Comparison of ENCODE assay signal across 8 mouse cellular contexts in the genomic region with DNA sequence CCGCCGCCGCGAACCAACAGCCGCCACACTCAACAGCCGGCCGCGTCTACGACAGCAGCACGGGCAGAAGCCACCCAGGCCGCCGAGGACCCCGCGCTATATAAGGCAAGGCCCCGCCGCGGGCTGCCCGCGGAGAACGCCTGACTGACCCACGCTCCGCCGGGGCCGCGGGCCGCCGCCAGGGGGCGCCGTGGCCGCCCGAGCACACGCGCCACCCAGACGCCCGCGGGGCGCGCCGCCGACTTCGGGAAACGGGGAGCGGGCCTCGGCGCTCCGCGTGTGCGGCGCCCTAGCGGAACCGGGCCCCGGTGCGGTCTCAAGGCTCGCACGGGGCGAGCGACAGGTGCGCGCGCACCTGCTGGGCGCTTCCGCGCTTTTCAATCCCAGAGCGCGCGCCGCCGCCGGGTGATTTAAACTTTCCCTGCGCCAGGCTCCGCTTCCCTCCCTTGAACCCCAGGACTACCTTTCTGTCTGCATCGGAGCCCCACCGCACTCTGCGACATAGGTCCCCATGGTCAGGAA. TPM values are rescaled to one million over a fixed set of nuclear protein-coding genes. Genes with fewer than 3 reads are reported as not detected.
DNase-seq lines count a peak whose midpoint lies in the region; ATAC-seq and TF ChIP-seq lines count a peak whose summit lies in the region.

A gene (minus strand): TSS at position 153 of the 522 bp plus-strand sequence.

- peak within 1 kb of the TSS; percentile 90 for H3K27ac ChIP-seq in hindbrain, embryonic 11.5 days (ENCODE audit: low read depth, low read length)
- H3K27ac ChIP-seq in lung, postnatal 0 days (ENCODE audit: low read length), result peak within 1 kb of the TSS; percentile 95

- TF ChIP-seq EP300 in lung, postnatal 0 days (IDR thresholded peaks at IDR 0.05), result no peak

- peak within 1 kb of the TSS; percentile 65 for H3K4me2 ChIP-seq in hindbrain, embryonic 11.5 days (replicated peaks; ENCODE audit: low read depth, low read length)
- peak within 1 kb of the TSS; percentile 83 for H3K4me2 ChIP-seq in lung, postnatal 0 days (replicated peaks; ENCODE audit: low read depth, low read length)

- WGBS in hindbrain, embryonic 11.5 days, result 0% methylated on average over 46 of the region's 74 CpGs
- WGBS in lung, postnatal 0 days, result 0% methylated on average over 15 of the region's 74 CpGs

- H3K4me1 ChIP-seq in hindbrain, embryonic 11.5 days (replicated peaks; ENCODE audit: control insufficient read depth, insufficient read depth, low read length), result no peaks in the 10 kb centered on the region
- H3K4me1 ChIP-seq in lung, postnatal 0 days (ENCODE audit: insufficient read depth, low read depth, low read length), result peaks cover 3% of the 10 kb centered on the region; the same call in 1 of the 2 replicates

- peak; percentile 99 for ATAC-seq in hindbrain, embryonic 11.5 days (ENCODE audit: low FRiP score)
- peak; percentile 99 for ATAC-seq in lung, postnatal 0 days

- no peaks in the 10 kb centered on the region for H3K9me3 ChIP-seq in hindbrain, embryonic 11.5 days (ENCODE audit: control insufficient read depth, low read length)
- H3K9me3 ChIP-seq in lung, postnatal 0 days (ENCODE audit: low read length), result no peaks in the 10 kb centered on the region

- peak; percentile 59 for TF ChIP-seq CTCF in lung, postnatal 0 days (IDR thresholded peaks at IDR 0.05)

- H3K27me3 ChIP-seq in hindbrain, embryonic 11.5 days (ENCODE audit: control insufficient read depth, insufficient read depth, low read length), result no peaks in the 10 kb centered on the region
- H3K27me3 ChIP-seq in lung, postnatal 0 days (replicated peaks; ENCODE audit: insufficient read depth, low read length), result no peaks in the 10 kb centered on the region

- H3K9ac ChIP-seq in hindbrain, embryonic 11.5 days (ENCODE audit: low read depth, low read length), result peak within 1 kb of the TSS; percentile 91
- H3K9ac ChIP-seq in lung, postnatal 0 days (replicated peaks; ENCODE audit: low read depth), result peak within 1 kb of the TSS; percentile 93

- H3K4me3 ChIP-seq in hindbrain, embryonic 11.5 days (ENCODE audit: low read depth, low read length), result peak within 1 kb of the TSS; percentile 65
- peak within 1 kb of the TSS; percentile 94 for H3K4me3 ChIP-seq in lung, postnatal 0 days (ENCODE audit: low read depth, low read length)

- H3K36me3 ChIP-seq in hindbrain, embryonic 11.5 days (ENCODE audit: control insufficient read depth, insufficient read depth, low read length), result no peaks in the 10 kb centered on the region
- no peaks in the 10 kb centered on the region for H3K36me3 ChIP-seq in lung, postnatal 0 days (ENCODE audit: insufficient read depth, low read length)

- peak; percentile 96 for DNase-seq in NIH3T3 (ENCODE audit: low read depth)
- peak; percentile 92 for DNase-seq in cerebellum, adult 9-11 months
- DNase-seq in frontal cortex, adult 2 months (ENCODE audit: extremely low spot score in 1 of 2, low spot score in 1 of 2), result peak; percentile 67 to 92
- DNase-seq in hindbrain, embryonic 11.5 days (ENCODE audit: low spot score), result peak; percentile 96
- peak; percentile 87 to 94 for DNase-seq in layer of hippocampus, postnatal 10 days (ENCODE audit: low spot score in 2 of 2)
- DNase-seq in lung, postnatal 0 days (ENCODE audit: low spot score), result peak; percentile 95
- peak; percentile 80 for DNase-seq in ovary, postnatal 10 days (ENCODE audit: low spot score)
- peak; percentile 93 for DNase-seq in thymus, postnatal 0 days (ENCODE audit: low spot score)

RNA-seq across cellular contexts. Expression of the gene that starts here (rescaled TPM):
- polyA plus RNA-seq in frontal cortex, adult 2 months (2012; rRNA removed), result 14.6 and 15.0 TPM in 2 replicates
- polyA plus RNA-seq in hindbrain, embryonic 11.5 days (2014; fragmentation: Nextera tagmentation; extraction: Ambion mirVana), result 25.8 and 25.9 TPM in 2 replicates
- total RNA-seq in layer of hippocampus, postnatal 10 days (2021), result 10 to 100 TPM; 48.0 to 49.2 TPM
- 15.0 and 16.4 TPM in 2 replicates for polyA plus RNA-seq in lung, postnatal 0 days (2015; fragmentation: Nextera tagmentation; extraction: Ambion mirVana)
- polyA plus RNA-seq in thymus, postnatal 0 days (2015; fragmentation: Nextera tagmentation; extraction: Ambion mirVana), result 23.3 and 26.6 TPM in 2 replicates

Comparison
In these comparisons a context has a peak if more than half of its experiments do, and no peak if none do; other contexts are left out.
1. Peak in every context shown above with its lines: DNase-seq, ATAC-seq, H3K4me3 ChIP-seq and H3K27ac ChIP-seq.